Comparison of ENCODE assay signal across 27 mouse cellular contexts in the genomic region with DNA sequence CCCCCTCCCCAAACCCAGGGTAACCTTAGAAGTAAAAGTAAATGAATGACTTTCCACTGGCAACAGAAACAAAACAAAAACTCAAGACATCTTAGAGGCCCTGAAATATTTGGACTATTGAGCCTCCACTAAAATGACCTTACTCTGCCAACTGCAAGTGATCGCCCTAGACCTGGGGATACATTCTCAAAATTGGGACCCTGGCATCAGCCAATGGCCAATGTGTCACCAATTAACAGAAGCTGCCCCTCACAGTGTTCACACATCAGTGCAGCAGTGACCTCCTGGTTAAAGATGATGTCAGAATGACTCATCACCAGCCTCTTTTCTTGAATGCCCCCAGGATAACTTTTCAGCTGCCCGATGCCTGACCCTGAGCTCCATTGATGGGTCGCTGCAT. TPM values are rescaled to one million over a fixed set of nuclear protein-coding genes. Genes with fewer than 3 reads are reported as not detected.
"Had no signal": no experiment of that assay in that cellular context is flagged by ENCODE, and none has a peak within 500 bp of the region (broad histone marks: within the 10 kb centered on the region; RNA-seq: fewer than 3 reads in every experiment).

No protein-coding gene starts in this region.

- H3K27ac ChIP-seq: limb, embryonic 10.5 days; limb, embryonic 13.5 days; liver, embryonic 12.5 days; liver, embryonic 15.5 days; lung, embryonic 15.5 days; midbrain, embryonic 10.5 days; midbrain, embryonic 13.5 days; neural tube, embryonic 12.5 days; stomach, embryonic 15.5 days had no signal

- H3K9ac ChIP-seq: limb, embryonic 13.5 days; liver, embryonic 12.5 days; liver, embryonic 15.5 days; lung, embryonic 15.5 days; midbrain, embryonic 13.5 days; neural tube, embryonic 12.5 days; stomach, embryonic 15.5 days had no signal

- H3K4me3 ChIP-seq: limb, embryonic 10.5 days; limb, embryonic 13.5 days; liver, embryonic 12.5 days; liver, embryonic 15.5 days; lung, embryonic 15.5 days; megakaryocyte, embryonic 14.5 days; midbrain, embryonic 10.5 days; midbrain, embryonic 13.5 days; neural tube, embryonic 12.5 days; stomach, embryonic 15.5 days had no signal

- H3K36me3 ChIP-seq: limb, embryonic 10.5 days; limb, embryonic 13.5 days; liver, embryonic 12.5 days; liver, embryonic 15.5 days; lung, embryonic 15.5 days; midbrain, embryonic 10.5 days; midbrain, embryonic 13.5 days; neural tube, embryonic 12.5 days; stomach, embryonic 15.5 days had no signal

- H3K4me1 ChIP-seq: limb, embryonic 10.5 days; limb, embryonic 13.5 days; liver, embryonic 12.5 days; liver, embryonic 15.5 days; lung, embryonic 15.5 days; megakaryocyte, embryonic 14.5 days; midbrain, embryonic 10.5 days; midbrain, embryonic 13.5 days; neural tube, embryonic 12.5 days; stomach, embryonic 15.5 days had no signal

- ATAC-seq: inflammation-experienced regulatory T-cells, adult 6 months; intestine, embryonic 16.5 days; liver, embryonic 12.5 days; midbrain, embryonic 13.5 days had no signal

- H3K27me3 ChIP-seq: limb, embryonic 13.5 days; liver, embryonic 12.5 days; liver, embryonic 15.5 days; lung, embryonic 15.5 days; megakaryocyte, embryonic 14.5 days; midbrain, embryonic 13.5 days; neural tube, embryonic 12.5 days; stomach, embryonic 15.5 days had no signal

- DNase-seq: liver; lung, adult 18-20 months; lung, postnatal 10 days; lung, postnatal 36 days; retina, postnatal 1 day; right cerebral cortex, postnatal 25 days; spleen, adult 18-20 months; thymus, postnatal 36 days had no signal

- H3K4me2 ChIP-seq: limb, embryonic 13.5 days; liver, embryonic 12.5 days; liver, embryonic 15.5 days; lung, embryonic 15.5 days; midbrain, embryonic 13.5 days; neural tube, embryonic 12.5 days; stomach, embryonic 15.5 days had no signal

- H3K9me3 ChIP-seq: limb, embryonic 10.5 days; liver, embryonic 15.5 days; lung, embryonic 15.5 days; megakaryocyte, embryonic 14.5 days; midbrain, embryonic 13.5 days; neural tube, embryonic 12.5 days; stomach, embryonic 15.5 days had no signal

RNA-seq across cellular contexts. Expression of a gene that starts 30.7 kb away (rescaled TPM):
- total RNA-seq: layer of hippocampus, adult 18-20 months; layer of hippocampus, postnatal 25 days; left cerebral cortex, adult 18-20 months; left cerebral cortex, postnatal 25 days; neutrophil, adult 5-6 weeks had no signal
- polyA plus RNA-seq: inflammation-experienced regulatory T-cells, adult 6 months; intestine, embryonic 16.5 days; limb, embryonic 10.5 days; limb, embryonic 13.5 days; liver, embryonic 12.5 days; liver, embryonic 15.5 days; lung, embryonic 15.5 days; midbrain, embryonic 10.5 days; midbrain, embryonic 13.5 days; neural tube, embryonic 12.5 days; stomach, embryonic 15.5 days; thymus, postnatal 0 days; urinary bladder, adult 2 months had no signal
